Mouse (Mus musculus): ENCODE data around the gene Hoxa10. TPM values are rescaled to one million over a fixed set of nuclear protein-coding genes. Genes with fewer than 3 reads are reported as not detected.

Gene Hoxa10
- polyA plus RNA-seq, 1 experiment from 2014 or later, result 0.05 TPM

- Histone ChIP-seq H3K4me3 (ENCODE audit: low read depth, low read length) (no peak overlapping the region), H3K27ac (ENCODE audit: low read length) (no peak overlapping the region), H3K9me3 (replicated peaks; ENCODE audit: control insufficient read depth, low read length) (no peaks in the 10 kb centered on the region), H3K4me1 (ENCODE audit: control insufficient read depth, low read depth, low read length) (no peaks in the 10 kb centered on the region; the same call in 1 of the 2 replicates), H3K36me3 (ENCODE audit: control insufficient read depth, insufficient read depth) (no peaks in the 10 kb centered on the region), H3K27me3 (ENCODE audit: control insufficient read depth, insufficient read depth, low read depth, low read length) (peaks cover 97% of the 10 kb centered on the region), H3K9ac (ENCODE audit: low read depth, low read length) (no peak overlapping the region), H3K4me2 (ENCODE audit: low read depth, low read length) (no peak overlapping the region)
- no peak for ATAC-seq (ENCODE audit: low read depth)
- WGBS (ENCODE audit: insufficient replicate concordance), result under 1% methylated on average over 18 of the region's 18 CpGs
Measured at GRCm38 (mm10) chr6:52265306-52265912, 24.8 kb upstream of the Hoxa10 start.

- Histone ChIP-seq H3K4me3 (ENCODE audit: low read depth, low read length) (no peak overlapping the region), H3K27me3 (ENCODE audit: control insufficient read depth, insufficient read depth, low read depth, low read length) (peaks cover 97% of the 10 kb centered on the region), H3K27ac (ENCODE audit: low read length) (no peak overlapping the region), H3K9me3 (replicated peaks; ENCODE audit: control insufficient read depth, low read length) (no peaks in the 10 kb centered on the region), H3K36me3 (ENCODE audit: control insufficient read depth, insufficient read depth) (no peaks in the 10 kb centered on the region), H3K4me2 (ENCODE audit: low read depth, low read length) (no peak overlapping the region), H3K9ac (ENCODE audit: low read depth, low read length) (no peak overlapping the region), H3K4me1 (ENCODE audit: control insufficient read depth, low read depth, low read length) (peaks cover 3% of the 10 kb centered on the region; the same call in 1 of the 2 replicates)
- WGBS (ENCODE audit: insufficient replicate concordance), result 2% methylated on average over 5 of the region's 5 CpGs
- ATAC-seq (ENCODE audit: low read depth), result no peak
Measured at GRCm38 (mm10) chr6:52264106-52264790, 23.6 kb upstream of the Hoxa10 start.

- H3K36me3 ChIP-seq (ENCODE audit: control insufficient read depth, insufficient read depth), result no peaks in the 10 kb centered on the region
- no peak overlapping the region for H3K4me2 ChIP-seq (ENCODE audit: low read depth, low read length)
- 2% methylated on average over 6 of the region's 6 CpGs for WGBS (ENCODE audit: insufficient replicate concordance)
- H3K4me1 ChIP-seq (ENCODE audit: control insufficient read depth, low read depth, low read length), result peaks cover 3% of the 10 kb centered on the region; the same call in 1 of the 2 replicates
- no peaks in the 10 kb centered on the region for H3K9me3 ChIP-seq (replicated peaks; ENCODE audit: control insufficient read depth, low read length)
- H3K27ac ChIP-seq (ENCODE audit: low read length), result no peak overlapping the region
- no peak overlapping the region for H3K9ac ChIP-seq (ENCODE audit: low read depth, low read length)
- no peak overlapping the region for H3K4me3 ChIP-seq (ENCODE audit: low read depth, low read length)
- no peak for ATAC-seq (ENCODE audit: low read depth)
- peaks cover 97% of the 10 kb centered on the region for H3K27me3 ChIP-seq (ENCODE audit: control insufficient read depth, insufficient read depth, low read depth, low read length)
Measured at GRCm38 (mm10) chr6:52263321-52263585, 22.6 kb upstream of the Hoxa10 start.

- peaks cover 3% of the 10 kb centered on the region; the same call in 1 of the 2 replicates for H3K4me1 ChIP-seq (ENCODE audit: control insufficient read depth, low read depth, low read length)
Measured at GRCm38 (mm10) chr6:52262463-52263320, 22.0 kb upstream of the Hoxa10 start.

GRCm38 (mm10) chr6:52261751-52262462 is 21.3 kb upstream of the Hoxa10 start:
- Histone ChIP-seq H3K4me1 (ENCODE audit: control insufficient read depth, low read depth, low read length) (peaks cover 3% of the 10 kb centered on the region; the same call in 1 of the 2 replicates), H3K27ac (ENCODE audit: low read length) (no peak overlapping the region), H3K9ac (ENCODE audit: low read depth, low read length) (no peak overlapping the region), H3K36me3 (ENCODE audit: control insufficient read depth, insufficient read depth) (no peaks in the 10 kb centered on the region), H3K9me3 (replicated peaks; ENCODE audit: control insufficient read depth, low read length) (no peaks in the 10 kb centered on the region), H3K4me3 (ENCODE audit: low read depth, low read length) (no peak overlapping the region), H3K4me2 (ENCODE audit: low read depth, low read length) (no peak overlapping the region), H3K27me3 (ENCODE audit: control insufficient read depth, insufficient read depth, low read depth, low read length) (peaks cover 97% of the 10 kb centered on the region)
- 7% methylated on average over 9 of the region's 9 CpGs for WGBS (ENCODE audit: insufficient replicate concordance)
- no peak for ATAC-seq (ENCODE audit: low read depth)

More at GRCm38 (mm10) chr6:52262463-52263320, 22.0 kb upstream of the Hoxa10 start:
- no peak overlapping the region for H3K27ac ChIP-seq (ENCODE audit: low read length)
- H3K36me3 ChIP-seq (ENCODE audit: control insufficient read depth, insufficient read depth), result no peaks in the 10 kb centered on the region
- H3K9me3 ChIP-seq (replicated peaks; ENCODE audit: control insufficient read depth, low read length), result no peaks in the 10 kb centered on the region
- WGBS (ENCODE audit: insufficient replicate concordance), result 2% methylated on average over 24 of the region's 24 CpGs
- no peak overlapping the region for H3K4me3 ChIP-seq (ENCODE audit: low read depth, low read length)
- ATAC-seq (ENCODE audit: low read depth), result no peak
- no peak overlapping the region for H3K9ac ChIP-seq (ENCODE audit: low read depth, low read length)
- no peak overlapping the region for H3K4me2 ChIP-seq (ENCODE audit: low read depth, low read length)
- peaks cover 95% of the 10 kb centered on the region for H3K27me3 ChIP-seq (ENCODE audit: control insufficient read depth, insufficient read depth, low read depth, low read length)

- Histone ChIP-seq H3K4me3 (ENCODE audit: low read depth, low read length) (peak within 1 kb of the TSS; percentile 50), H3K9ac (ENCODE audit: low read depth, low read length) (no peak within 1 kb of the TSS), H3K27me3 (ENCODE audit: control insufficient read depth, insufficient read depth, low read depth, low read length) (peaks cover 92% of the 10 kb centered on the region), H3K36me3 (ENCODE audit: control insufficient read depth, insufficient read depth) (no peaks in the 10 kb centered on the region), H3K4me1 (ENCODE audit: control insufficient read depth, low read depth, low read length) (peaks cover 3% of the 10 kb centered on the region; the same call in 1 of the 2 replicates), H3K4me2 (ENCODE audit: low read depth, low read length) (peak within 1 kb of the TSS; percentile 66), H3K9me3 (replicated peaks; ENCODE audit: control insufficient read depth, low read length) (no peaks in the 10 kb centered on the region), H3K27ac (ENCODE audit: low read length) (no peak within 1 kb of the TSS)
- WGBS (ENCODE audit: insufficient replicate concordance), result under 1% methylated on average over 57 of the region's 72 CpGs
- ATAC-seq (ENCODE audit: low read depth), result peak; percentile 50
Measured at GRCm38 (mm10) chr6:52260654-52261575, 20.3 kb upstream of the Hoxa10 start, which contains the start of gene Hoxa13. Gene Hoxa13, minus strand, starts transcription at chr6:52260880.

GRCm38 (mm10) chr6:52259811-52260261 is 19.2 kb upstream of the Hoxa10 start:
- no peak for ATAC-seq (ENCODE audit: low read depth)
- Histone ChIP-seq H3K4me1 (ENCODE audit: control insufficient read depth, low read depth, low read length) (peaks cover 3% of the 10 kb centered on the region; the same call in 1 of the 2 replicates), H3K27ac (ENCODE audit: low read length) (no peak overlapping the region), H3K9me3 (replicated peaks; ENCODE audit: control insufficient read depth, low read length) (no peaks in the 10 kb centered on the region), H3K4me2 (ENCODE audit: low read depth, low read length) (peak overlapping the region; percentile 66), H3K36me3 (ENCODE audit: control insufficient read depth, insufficient read depth) (no peaks in the 10 kb centered on the region), H3K9ac (ENCODE audit: low read depth, low read length) (no peak overlapping the region), H3K4me3 (ENCODE audit: low read depth, low read length) (peak overlapping the region; percentile 50), H3K27me3 (ENCODE audit: control insufficient read depth, insufficient read depth, low read depth, low read length) (peaks cover 87% of the 10 kb centered on the region)
- WGBS (ENCODE audit: insufficient replicate concordance), result 1% methylated on average over 39 of the region's 39 CpGs

Measured in liver, embryonic 16.5 days (tissue).